Mouse (Mus musculus) MN1 (cell line): Measurements from ENCODE around the gene Gm17521.
"Not testable (repeated sequence)": the region's sequence is repeated elsewhere in the genome, so short reads cannot be mapped to it uniquely, and the experiment has no call there.

ENCODE experiments used
- DNase-seq: peaks from one replicate; pipeline ENCODE4 v3.0.0-alpha.2; 2016; ENCODE audit warnings: low spot score

Gm17521 gene

DNA sequence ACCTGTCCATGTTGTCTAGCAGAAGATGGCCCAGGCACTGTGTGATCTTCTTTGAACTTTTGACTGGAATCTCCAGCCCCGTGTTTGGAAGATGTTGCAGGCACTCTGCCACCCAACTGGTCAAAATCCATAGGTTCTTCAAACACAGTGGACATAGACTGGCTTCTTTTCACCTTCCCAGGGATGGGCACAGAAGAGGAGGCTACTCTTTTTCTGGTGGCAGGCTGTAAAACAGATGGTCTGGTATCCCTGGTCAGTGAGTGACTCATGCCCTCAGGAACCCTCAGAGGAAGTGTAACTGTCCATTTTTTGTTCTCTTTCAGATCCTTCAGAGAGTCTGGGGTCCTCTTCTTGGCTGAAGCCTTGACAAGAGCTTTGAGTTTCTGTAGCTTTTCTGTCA is at the start of gene Gm17521:
TSS of gene Gm17521 (minus strand) at position 101 of the 400 bp plus-strand sequence.
- DNase-seq, result not testable (repeated sequence)

DNA sequence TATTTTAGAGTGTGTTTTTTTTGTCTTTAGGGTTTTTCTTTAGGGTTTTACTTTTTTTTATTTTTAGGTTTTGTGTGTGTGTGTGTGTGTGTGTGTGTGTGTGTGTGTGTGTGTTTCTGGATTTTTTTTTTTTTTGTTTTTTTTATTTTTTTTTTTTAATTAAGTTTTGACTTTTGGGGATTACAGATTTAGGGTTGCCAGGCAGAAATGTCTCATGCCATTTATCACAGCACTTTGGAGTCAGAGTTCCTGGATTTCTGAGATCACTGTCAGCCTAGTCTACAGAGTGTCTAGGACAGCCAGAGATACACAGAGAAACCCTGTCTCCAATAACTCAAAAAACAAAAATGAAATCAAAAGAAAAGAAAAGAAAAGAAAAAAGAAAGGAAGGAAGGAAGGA is 14.5 kb upstream of the Gm17521 start:
- DNase-seq, result no peak

- no peak for DNase-seq
These were observed 14.0 kb upstream of the Gm17521 start for GRCm38 (mm10) chrX:123043516-123043915.
